Mouse (Mus musculus) thymus, adult 18-20 months (tissue): ENCODE measurements around the gene Resp18.
A peak's percentile ranks its signal among the peaks of the same experiment; 100 is the strongest.

Experiments
- DNase-seq, 2 experiments: peaks; one replicate each; pipeline ENCODE4 v3.0.0; 2022; ENCODE audit warnings: mixed read lengths in 2 of 2

Resp18 gene

DNA sequence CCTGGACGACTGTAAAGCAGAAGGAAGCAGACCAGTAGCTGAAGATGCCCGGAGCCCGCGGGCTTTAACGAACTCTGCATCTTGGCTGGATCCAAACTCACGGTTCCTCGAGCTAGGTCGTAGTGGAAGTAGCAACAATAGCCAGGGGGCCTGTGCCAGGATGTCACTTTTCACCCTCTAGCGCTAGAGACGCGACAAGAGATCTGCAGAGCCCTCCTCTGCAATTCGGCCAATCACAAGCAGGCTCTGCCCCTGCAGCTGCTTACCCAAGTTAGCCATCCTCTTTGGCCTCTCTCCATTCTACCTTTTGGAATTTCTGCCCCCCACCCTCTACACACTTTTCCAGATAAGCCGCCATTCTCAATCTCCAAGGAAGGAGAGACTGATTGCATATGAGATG is at the start of gene Resp18:
Resp18 (minus strand) TSS at position 188 of the 400 bp plus-strand sequence.
- no peak for DNase-seq

DNA sequence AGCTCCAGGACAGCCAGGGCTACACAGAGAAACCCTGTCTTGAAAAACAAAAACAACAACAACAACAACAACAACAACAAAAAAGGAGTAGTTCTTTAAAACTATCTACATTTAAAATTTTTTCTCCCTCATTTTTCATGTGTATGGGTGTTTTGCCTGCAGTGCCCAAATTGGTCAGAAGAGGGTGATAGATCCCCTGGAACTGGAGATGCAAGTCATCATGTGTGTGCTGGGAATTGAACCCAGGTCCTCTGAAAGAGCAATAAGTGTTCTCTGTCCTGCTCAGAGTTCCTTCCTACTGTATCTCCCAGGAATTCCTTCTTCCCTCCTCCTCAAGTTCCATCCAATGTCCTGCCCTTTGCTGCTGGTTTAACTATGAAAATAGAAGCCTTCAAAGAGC is 49.2 kb upstream of the Resp18 start:
- DNase-seq, result no peak

DNA sequence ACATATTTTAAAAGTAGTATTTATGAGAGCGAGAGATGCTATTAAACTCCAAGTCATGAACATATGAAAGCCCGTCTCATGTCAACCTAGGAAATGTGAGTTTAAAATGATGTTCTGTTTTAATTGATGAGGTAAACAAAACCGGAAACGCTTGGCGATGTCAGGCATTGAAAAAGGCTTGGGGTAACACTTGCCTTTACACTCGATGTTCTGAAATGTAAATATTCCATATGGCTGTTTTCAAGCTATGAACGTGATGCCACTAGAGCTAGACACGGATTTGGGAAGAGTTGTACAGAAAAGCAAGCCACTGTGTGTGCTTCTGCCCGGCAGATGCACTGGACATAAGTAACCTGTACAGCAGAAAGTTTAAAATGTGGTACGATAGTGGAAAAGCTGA is 41.0 kb upstream of the Resp18 start:
- DNase-seq, result no peak

DNA sequence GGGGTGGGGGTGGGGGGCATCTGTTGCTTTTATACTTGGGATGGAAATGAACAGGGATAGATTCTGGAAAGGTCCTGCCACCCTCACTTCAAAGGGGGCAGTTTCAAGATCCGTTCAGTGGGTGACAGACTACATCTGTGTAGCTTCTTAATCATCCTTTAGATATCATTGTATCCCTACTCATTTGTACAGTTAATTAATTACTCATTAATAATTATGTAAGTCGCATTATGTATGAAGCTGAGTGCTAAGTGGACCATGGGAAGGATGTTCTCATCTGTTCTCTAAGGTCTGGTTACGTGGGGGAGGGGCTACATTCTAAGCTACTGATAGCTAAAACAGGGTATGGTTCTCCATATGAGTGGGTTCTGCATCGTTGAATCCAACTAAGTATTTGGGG is 40.5 kb upstream of the Resp18 start:
- no peak for DNase-seq

DNA sequence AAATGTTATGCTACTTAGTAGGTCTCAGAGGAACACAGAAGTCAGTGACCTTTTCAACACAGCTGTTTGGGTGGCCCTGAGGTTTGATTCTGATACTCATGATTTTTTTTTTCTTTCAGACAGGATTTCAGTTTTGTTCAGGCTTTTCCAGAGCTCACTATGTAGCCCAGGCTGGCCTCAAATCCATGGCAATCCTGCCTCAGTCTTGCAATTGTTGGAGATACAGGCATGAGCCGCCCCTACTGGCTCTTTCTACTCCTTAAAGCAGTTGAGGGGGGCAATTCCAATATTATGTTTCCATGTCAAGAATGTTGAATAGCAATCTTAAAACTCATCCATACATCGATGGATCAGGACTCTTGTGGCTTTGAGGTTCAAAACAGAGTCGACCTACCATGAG is 40.1 kb upstream of the Resp18 start:
- no peak for DNase-seq

GRCm38 (mm10) chr1:75317241-75318201 is 39.3 kb upstream of the Resp18 start, which contains the start of gene Dnpep:
Gene Dnpep (minus strand): TSS chr1:75317990.
- DNase-seq, result peak; percentile 100

GRCm38 (mm10) chr1:75316861-75317240 is 38.6 kb upstream of the Resp18 start:
- no peak for DNase-seq

DNA sequence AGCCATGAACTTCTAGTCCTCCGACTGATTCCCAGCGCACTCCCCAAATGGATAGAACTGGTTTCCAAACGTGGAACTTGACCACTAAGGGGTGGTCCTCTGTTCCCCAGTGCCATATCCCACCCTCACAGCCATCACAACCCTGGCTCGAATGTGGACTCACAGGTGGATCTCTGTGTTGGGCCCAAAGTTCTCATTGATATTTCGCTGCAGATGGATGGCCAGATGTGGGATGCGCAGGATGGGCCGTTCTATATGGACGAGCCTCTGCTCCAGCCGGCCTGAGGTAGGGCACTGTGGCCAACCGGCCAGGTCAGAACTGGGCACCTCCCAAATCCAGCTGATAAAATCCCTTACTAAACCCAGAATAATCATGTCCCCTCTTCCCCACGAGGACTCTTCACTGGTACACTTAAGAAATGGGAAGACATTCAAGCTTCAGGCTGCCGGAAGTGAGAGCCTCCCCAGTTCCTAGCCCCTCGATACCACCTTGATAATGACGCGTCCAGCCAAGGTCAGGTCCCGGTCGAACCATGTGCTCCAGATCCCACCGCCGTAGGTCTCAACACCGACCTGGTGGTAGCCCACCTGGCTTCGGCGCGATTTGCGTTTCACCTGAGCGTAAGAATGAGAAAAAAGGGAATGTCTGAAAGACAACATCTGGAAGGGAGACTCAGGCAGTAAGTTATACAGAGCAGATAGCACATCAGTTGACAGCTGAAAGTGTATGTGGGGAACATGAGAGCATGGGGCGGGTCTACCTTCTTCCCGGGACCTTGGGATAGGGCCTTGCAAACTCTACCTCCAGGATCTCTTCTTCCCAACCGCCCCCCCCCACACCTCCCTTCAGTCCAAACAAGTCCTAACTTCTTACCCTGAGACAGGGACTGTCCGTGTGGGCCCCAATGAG is 37.5 kb upstream of the Resp18 start:
- DNase-seq, result peak in 1 of 2 experiments; percentile 13

DNA sequence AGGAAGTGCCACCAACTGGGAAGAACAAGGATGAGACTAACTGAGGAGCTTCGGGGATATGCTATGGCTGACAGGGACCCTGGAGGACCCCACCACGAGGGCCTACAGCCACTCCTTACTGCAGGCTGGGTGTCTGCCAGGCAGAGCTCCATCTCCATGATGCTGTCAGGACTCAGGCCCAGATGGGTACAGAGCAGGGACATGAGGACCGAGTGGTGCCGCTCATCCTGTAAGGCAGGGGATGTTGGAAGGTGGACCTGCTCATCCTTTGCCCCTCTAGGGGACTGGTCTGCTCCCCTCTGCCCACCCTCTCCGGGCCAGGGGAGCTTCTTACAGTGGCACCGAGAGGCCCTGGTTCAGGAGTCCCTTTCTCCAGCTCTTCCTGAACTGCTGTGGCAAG is 36.8 kb upstream of the Resp18 start:
- no peak for DNase-seq

DNA sequence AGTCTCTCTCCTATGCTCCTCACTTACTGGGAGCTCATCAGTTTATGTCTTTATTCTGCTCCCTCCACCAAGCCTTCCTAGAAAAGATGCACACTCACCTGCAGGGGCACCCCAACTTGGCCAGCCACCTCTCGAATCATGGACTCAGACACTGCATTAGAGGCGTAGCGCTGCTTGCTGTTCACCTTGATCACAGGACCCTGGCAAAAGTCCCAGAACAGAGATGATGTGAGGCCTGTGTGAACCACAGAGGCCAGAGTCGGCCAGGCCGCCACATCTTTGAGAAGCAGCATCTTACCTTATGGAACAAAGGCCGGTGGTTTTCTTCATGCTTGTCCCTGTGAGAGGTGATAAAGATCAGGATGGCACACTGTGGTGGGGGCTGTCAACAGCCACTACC is 33.5 kb upstream of the Resp18 start:
- no peak for DNase-seq

- DNase-seq, result no peak
These were observed 26.4 kb upstream of the Resp18 start for GRCm38 (mm10) chr1:75304662-75305061.

DNA sequence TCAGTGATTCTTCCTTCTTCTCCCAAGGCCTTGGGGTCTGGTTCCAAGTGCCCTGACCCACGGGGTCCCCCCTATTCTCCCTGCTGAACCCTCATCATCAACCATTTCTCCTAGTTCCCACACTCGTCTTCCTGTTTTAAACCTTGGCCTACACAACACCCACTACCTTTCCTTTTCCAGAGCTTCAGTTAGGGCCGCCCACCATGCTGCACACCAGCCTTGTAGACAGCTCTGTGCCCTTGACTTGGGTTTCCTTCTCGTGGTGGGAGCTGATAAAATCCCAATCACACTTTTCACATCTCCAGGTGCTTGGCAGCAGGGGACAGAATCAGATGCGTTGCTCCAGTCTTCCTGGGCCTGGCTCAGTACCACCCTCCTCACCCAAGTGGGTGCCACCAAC is 16.1 kb upstream of the Resp18 start:
- no peak for DNase-seq

GRCm38 (mm10) chr1:75293331-75293701 is 15.1 kb upstream of the Resp18 start:
- DNase-seq, result no peak

DNA sequence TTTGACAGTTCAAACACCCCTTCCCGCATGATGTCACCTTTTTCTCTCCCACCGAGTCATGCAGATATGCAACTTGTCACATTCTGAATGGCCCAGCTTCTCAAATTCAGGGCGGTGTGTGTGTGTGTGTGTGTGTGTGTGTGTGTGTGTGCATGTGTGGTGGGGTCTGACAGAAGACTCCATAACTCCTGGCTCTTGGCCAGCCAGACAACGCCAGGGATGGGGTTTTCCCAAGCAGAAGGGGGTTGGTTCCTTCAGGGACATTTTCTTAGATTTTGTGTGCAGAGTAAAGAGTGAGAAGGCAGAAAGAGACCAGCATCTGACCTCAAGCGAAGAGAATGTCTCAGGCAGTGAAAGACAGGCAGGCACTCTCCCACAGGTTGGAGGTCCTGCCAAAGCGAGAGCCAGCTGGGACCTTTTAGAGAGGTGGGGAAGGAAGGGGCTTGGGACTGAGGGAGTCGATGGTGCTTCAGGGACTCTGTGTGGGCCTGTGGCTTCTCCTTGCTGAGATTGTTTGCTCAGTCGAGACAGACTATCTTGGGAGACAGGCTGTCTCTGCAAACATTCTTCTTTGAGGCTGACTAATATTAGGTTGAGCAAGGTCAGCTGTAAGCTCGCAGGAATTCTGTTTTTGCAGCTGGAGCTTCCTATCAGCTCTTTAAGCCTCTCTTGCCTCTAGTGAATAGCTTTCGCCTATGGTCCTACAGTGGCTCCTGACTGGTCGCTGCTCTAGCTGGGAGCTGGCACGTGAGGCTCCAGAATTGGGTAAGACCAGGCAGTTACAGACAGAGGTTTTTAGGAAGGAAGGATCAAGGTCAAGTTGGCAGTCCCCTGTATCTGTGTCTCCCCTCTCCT is 14.5 kb upstream of the Resp18 start:
- no peak for DNase-seq

DNA sequence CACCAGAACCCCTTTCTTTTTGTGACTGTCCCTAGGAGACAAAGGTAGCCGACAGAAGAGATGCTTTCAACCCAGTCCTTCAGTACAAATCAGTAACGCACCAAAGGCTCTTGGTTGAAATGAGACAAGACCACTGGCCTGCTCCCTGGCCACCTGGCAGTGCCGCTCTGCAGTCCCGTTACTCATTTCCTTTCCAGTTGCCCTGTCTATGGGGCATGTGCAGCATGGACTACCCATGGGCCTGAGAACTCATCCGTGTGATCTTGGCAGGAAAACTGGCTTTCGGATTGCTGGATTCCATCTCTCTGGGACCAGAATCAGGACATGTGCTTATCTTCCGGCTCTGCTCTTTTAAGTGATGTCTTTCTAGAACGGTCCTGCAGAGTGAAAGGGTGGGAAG is 13.1 kb upstream of the Resp18 start:
- no peak for DNase-seq

GRCm38 (mm10) chr1:75290582-75290981 is 12.4 kb upstream of the Resp18 start:
- DNase-seq, result no peak

DNA sequence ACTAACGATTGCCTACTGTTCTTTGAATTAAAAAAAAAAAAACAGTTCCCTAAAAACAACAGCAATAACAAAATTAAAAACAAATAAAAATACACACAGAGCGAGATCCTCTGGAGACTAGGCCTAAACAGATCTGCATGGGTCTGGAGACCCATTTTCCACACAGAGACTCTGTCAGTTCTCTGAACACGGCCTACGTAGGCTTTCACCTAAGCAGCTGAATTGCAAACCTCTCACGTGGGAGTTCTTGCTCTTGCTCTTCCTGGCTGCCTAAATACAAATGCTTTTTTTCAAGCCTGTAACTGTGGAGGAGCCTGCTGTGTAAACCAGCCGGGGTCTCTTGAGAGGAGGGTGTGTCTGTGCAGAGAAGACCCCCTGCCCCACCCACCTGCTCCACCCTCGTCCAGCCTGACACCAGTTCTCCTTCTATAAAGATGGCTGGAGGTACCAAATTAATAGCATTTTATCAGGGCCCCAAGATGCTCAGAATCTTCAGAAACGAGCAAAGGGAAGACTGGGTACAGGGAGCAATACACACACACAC is 11.7 kb upstream of the Resp18 start:
- DNase-seq, result no peak

DNA sequence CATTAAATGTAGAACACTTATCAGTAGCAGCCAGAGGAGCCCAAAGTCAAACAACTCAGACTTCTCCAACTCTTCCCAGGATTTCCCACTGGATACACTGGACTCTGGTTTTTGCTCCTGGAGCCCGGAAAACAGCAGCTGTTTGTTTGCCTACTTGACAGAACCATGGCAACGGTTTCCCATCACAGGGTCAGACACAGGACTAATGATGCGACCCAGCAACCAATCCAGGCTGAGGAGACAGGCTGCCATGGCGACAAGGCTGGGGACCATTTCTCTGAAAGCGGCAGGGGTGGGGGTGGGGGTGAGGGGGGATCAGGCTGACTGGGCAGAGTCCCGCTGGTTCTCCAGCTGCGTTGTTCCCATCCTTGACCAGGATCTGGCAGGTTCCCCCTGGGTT is 11.2 kb upstream of the Resp18 start:
- no peak for DNase-seq

DNA sequence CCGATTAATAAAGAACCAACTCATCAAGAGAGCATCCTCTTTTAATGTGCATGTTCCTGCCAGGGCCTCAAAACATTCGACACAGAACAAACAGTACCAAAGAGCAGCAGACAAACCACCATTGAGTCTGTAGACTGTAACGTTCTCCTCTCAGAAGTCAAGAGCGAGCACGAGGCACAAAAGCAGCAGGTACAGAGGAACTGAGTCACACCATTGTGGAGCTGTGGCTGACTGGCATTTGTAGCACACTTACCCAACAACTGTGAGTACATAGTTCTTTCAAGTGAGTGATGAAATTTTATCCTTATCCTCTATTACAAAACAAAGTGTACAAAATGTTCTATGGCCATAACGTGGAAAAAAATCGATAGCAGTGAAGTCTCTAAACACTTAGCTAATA is 6.7 kb upstream of the Resp18 start:
- DNase-seq, result no peak

DNA sequence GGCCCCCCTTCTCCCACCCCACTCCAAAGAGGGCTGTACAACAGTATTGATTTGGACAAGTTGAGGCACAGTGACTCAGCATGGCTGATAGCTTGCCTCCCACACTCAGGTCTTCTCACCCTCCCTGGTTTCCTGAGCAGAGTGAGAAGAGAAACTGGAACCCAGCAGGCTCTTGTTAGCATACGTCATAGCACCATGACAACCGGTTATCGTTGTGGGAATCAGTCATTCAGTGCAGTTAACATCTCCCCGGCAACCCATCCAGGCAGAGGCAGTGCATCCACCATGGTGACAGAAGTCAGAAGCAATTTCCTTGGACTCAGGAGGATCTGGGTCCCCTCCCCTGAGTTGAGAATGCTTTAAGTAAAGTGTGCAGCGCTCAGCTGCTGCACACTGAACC is 4.8 kb upstream of the Resp18 start:
- DNase-seq, result no peak

DNA sequence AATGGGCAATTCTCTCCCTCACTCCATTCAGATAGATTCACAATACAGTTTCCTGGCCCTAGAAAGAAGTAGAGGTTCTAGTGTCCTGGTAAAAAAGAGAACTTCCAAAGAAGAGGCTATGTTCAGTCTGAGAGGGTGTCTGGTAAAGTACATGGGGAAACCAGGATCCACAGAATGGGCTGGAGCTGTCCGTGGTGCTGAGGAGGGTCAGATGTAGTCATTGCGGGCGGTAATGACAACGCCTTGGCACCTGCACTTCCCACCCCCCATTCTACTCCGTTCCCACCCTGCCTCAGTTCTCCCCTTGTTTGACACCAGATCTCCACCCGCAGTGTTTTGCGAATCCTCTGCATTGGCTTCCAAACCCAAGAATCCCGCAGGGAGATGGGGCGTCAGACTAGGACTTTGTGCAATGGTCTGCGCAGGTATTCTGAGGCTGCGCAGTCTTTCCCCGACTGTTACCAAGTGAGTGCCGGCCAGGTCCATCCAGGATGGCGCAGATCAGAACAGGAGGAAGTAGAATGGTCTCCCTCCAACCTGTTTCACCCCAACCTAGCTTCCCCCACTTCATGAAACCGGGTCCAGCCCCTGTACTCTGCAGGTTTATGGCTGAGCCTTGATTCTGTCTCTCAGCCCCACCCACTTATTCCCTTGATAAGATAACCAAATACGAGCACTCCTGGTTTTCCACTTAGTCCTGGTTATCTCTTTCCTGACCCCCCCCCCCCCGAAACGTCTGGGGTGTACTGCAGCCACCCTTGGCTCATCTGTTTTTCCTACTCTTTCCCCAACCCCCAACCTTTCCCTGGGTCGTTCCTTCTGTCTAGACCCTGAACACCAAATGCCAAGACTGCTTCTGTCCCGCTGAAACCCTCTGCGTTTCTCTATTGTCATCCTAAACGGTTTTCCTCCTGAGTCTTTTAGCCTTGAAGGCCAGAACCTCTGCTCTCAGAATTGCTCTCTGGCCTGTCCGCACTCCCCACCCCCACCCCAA is 723 bp downstream of the Resp18 start:
- DNase-seq, result no peak
